Mouse (Mus musculus) heart, adult 2 months (tissue): ENCODE results near the gene Ndufa5. TPM values are rescaled to one million over a fixed set of nuclear protein-coding genes. Genes with fewer than 3 reads are reported as not detected.

ENCODE experiments used
- DNase-seq, 2 experiments: peaks; one replicate each; pipeline ENCODE4 v3.0.0; 2021
- H3K27ac ChIP-seq: fragments of 200-600 bp; 2 replicates; pipeline ENCODE4 v1.8.1; 2022
- H3K27me3 ChIP-seq: fragments of 200-500 bp; 2 replicates; pipeline ENCODE4 v1.6.1; 2012; ENCODE audit warnings: mild to moderate bottlenecking, low read length, inconsistent platforms, mixed read lengths; ENCODE audit not compliant: control insufficient read depth, insufficient read depth
- H3K36me3 ChIP-seq: fragments of 200-500 bp; 2 replicates; pipeline ENCODE4 v1.6.1; 2012; ENCODE audit warnings: low read length, inconsistent platforms; ENCODE audit not compliant: control insufficient read depth, insufficient read depth
- H3K4me1 ChIP-seq: fragments of 200-500 bp; 2 replicates; pipeline ENCODE4 v1.6.1; 2011; ENCODE audit warnings: low read length; ENCODE audit not compliant: control insufficient read depth, insufficient read depth
- H3K4me3 ChIP-seq: fragments of 200-600 bp; 2 replicates; pipeline ENCODE4 v1.8.1; 2022
- H3K79me2 ChIP-seq: fragments of 200-500 bp; replicated peaks from 2 replicates; pipeline ENCODE4 v1.6.1; 2012; ENCODE audit warnings: mild to moderate bottlenecking, inconsistent platforms, low read length, moderate library complexity, mixed read lengths; ENCODE audit not compliant: control insufficient read depth, insufficient read depth
- H3K9ac ChIP-seq: fragments of 200-500 bp; 2 replicates; pipeline ENCODE4 v1.6.1; 2012; ENCODE audit warnings: low read depth, mild to moderate bottlenecking, control low read depth, inconsistent platforms, low read length, mixed read lengths
- CTCF ChIP-seq: fragments of 200-600 bp; IDR thresholded peaks from 2 replicates; pipeline ENCODE4 v1.8.1; 2022; ENCODE audit warnings: antibody characterized with exemption, mild to moderate bottlenecking, moderate library complexity
- EP300 ChIP-seq: fragments of 200-500 bp; IDR thresholded peaks from 2 replicates; pipeline ENCODE4 v1.6.1; 2011; ENCODE audit warnings: low read depth, low read length, control low read depth; ENCODE audit not compliant: insufficient read depth
- POLR2A ChIP-seq: fragments of 200-500 bp; IDR thresholded peaks from 2 replicates; pipeline ENCODE4 v1.6.1; 2011; ENCODE audit warnings: mild to moderate bottlenecking, low read depth, low read length, control low read depth; ENCODE audit not compliant: insufficient read depth
- WGBS: fragments of 180-500 bp; shearing (Covaris S2); methylation state at CpG from one replicate; pipeline ENCODE4 v1.1.7; 2018; 5-methylcytosine and 5-hydroxymethylcytosine counted together
- intact Hi-C: fragments of 180-260 bp; cut with DNase I; formaldehyde crosslinking; loops from one replicate; pipeline ENCODE4 v1.15.1; 2025
- long read RNA-seq: library from polyadenylated mRNA; stranded (forward); transcript quantifications from one replicate; pipeline ENCODE4 v2.0.0, GENCODE M21; 2021
- polyA plus RNA-seq: library from polyadenylated mRNA; depleted of rRNA; stranded (reverse); fragments of >200 nt; gene quantifications from 2 replicates; pipeline ENCODE4 v1.2.3, GENCODE M21; 2012; rRNA removed
- total RNA-seq, 2 experiments: library from RNA; stranded (reverse); gene quantifications; 2 replicates each; pipeline ENCODE4 v1.2.3; 2021

Ndufa5 gene
- total RNA-seq (1,000 to 10,000 TPM; 1,490 to 1,734 TPM), polyA plus RNA-seq (66.3 and 92.6 TPM in 2 replicates)
- long read RNA-seq, transcript Ndufa5-204 (5 exons, 453 nt): minor isoform, 10 of 1,304 reads
- long read RNA-seq, transcript Ndufa5-202 (4 exons, 315 nt): minor isoform, 33 of 1,304 reads
- long read RNA-seq, transcript Ndufa5-201 (5 exons, 875 nt): major isoform, 933 of 1,304 reads
- long read RNA-seq, partial matches to known transcripts: 296 of 1,304 reads
- long read RNA-seq, other reads (novel, unspliced or antisense): 31 of 1,304 reads

- intact Hi-C loops: loop anchor here (1.0 kb wide), 1 partner anchor 138 kb away; the partner anchor contains the start of gene Wasl
- H3K9ac ChIP-seq: peak within 1 kb of the TSS; percentile 91
- peak within 1 kb of the TSS; percentile 92 for H3K27ac ChIP-seq
These were observed at the start of gene Ndufa5 for GRCm38 (mm10) chr6:24527155-24528063. Gene Ndufa5, minus strand, starts transcription at chr6:24528013.

GRCm38 (mm10) chr6:24573319-24573718 lies 45.5 kb upstream of the Ndufa5 start:
- Histone ChIP-seq H3K9ac (no peak overlapping the region), H3K4me1 (peaks cover 6% of the 10 kb centered on the region), H3K79me2 (no peaks in the 10 kb centered on the region), H3K4me3 (no peak overlapping the region), H3K36me3 (peaks cover 13% of the 10 kb centered on the region), H3K27me3 (no peaks in the 10 kb centered on the region), H3K27ac (peak overlapping the region; percentile 74)
- TF ChIP-seq EP300 (peak; percentile 94), POLR2A (no peak)
- DNase-seq: peak in 1 of 2 experiments; percentile 67
- intact Hi-C loops: loop anchor here (5.0 kb wide), 1 partner anchor 89 kb away; no protein-coding TSS in a partner anchor

More at GRCm38 (mm10) chr6:24527155-24528063, at the start of gene Ndufa5:
- Histone ChIP-seq H3K4me3 (peak within 1 kb of the TSS; percentile 83), H3K79me2 (peaks cover 2% of the 10 kb centered on the region), H3K4me1 (peaks cover 13% of the 10 kb centered on the region), H3K27me3 (no peaks in the 10 kb centered on the region), H3K36me3 (peaks cover 32% of the 10 kb centered on the region)
- peak; percentile 89 to 93 for DNase-seq
- TF ChIP-seq POLR2A (peak; percentile 91), EP300 (peak; percentile 85), CTCF (no peak)
- under 1% methylated on average over 53 of the region's 53 CpGs for WGBS

- H3K4me3 ChIP-seq: no peak overlapping the region
- no peaks in the 10 kb centered on the region for H3K27me3 ChIP-seq
- H3K79me2 ChIP-seq: no peaks in the 10 kb centered on the region
- peaks cover 13% of the 10 kb centered on the region for H3K36me3 ChIP-seq
- H3K9ac ChIP-seq: no peak overlapping the region
- 64% methylated on average over 14 of the region's 14 CpGs for WGBS
- TF ChIP-seq POLR2A: no peak
- no peak for TF ChIP-seq CTCF
- no peak for TF ChIP-seq EP300
- H3K4me1 ChIP-seq: peaks cover 6% of the 10 kb centered on the region
- intact Hi-C loops: loop anchor here (5.0 kb wide), 1 partner anchor 90 kb away; no protein-coding TSS in a partner anchor
- H3K27ac ChIP-seq: peak overlapping the region; percentile 74
- DNase-seq: no peak
These were observed 44.6 kb upstream of the Ndufa5 start for GRCm38 (mm10) chr6:24572431-24572830.

GRCm38 (mm10) chr6:24571126-24571525 lies 43.3 kb upstream of the Ndufa5 start:
- intact Hi-C loops: loop anchor here (1.0 to 5.0 kb wide), 2 partner anchors 15 to 91 kb away; no protein-coding TSS in a partner anchor
- WGBS: 12% methylated on average over 6 of the region's 6 CpGs
- no peaks in the 10 kb centered on the region for H3K27me3 ChIP-seq
- DNase-seq: peak in 1 of 2 experiments; percentile 59
- H3K4me1 ChIP-seq: peaks cover 6% of the 10 kb centered on the region
- H3K36me3 ChIP-seq: peaks cover 13% of the 10 kb centered on the region
- TF ChIP-seq CTCF: no peak
- peak; percentile 54; the same call in 1 of the 2 replicates for TF ChIP-seq POLR2A
- peak; percentile 87 for TF ChIP-seq EP300
- H3K27ac ChIP-seq: peak overlapping the region; percentile 74
- H3K9ac ChIP-seq: peak overlapping the region; percentile 12
- peak overlapping the region; percentile 38 for H3K4me3 ChIP-seq
- H3K79me2 ChIP-seq: no peaks in the 10 kb centered on the region

- Histone ChIP-seq H3K27ac (peak overlapping the region; percentile 74), H3K4me3 (peak overlapping the region; percentile 38), H3K9ac (peak overlapping the region; percentile 63), H3K27me3 (no peaks in the 10 kb centered on the region), H3K4me1 (peaks cover 6% of the 10 kb centered on the region), H3K79me2 (no peaks in the 10 kb centered on the region), H3K36me3 (peaks cover 13% of the 10 kb centered on the region)
- peak in 1 of 2 experiments; percentile 48 for DNase-seq
- intact Hi-C loops: loop anchor here (5.0 kb wide), 1 partner anchor 92 kb away; no protein-coding TSS in a partner anchor
- TF ChIP-seq EP300 (peak; percentile 63; the same call in 1 of the 2 replicates), POLR2A (peak; percentile 39; the same call in 1 of the 2 replicates), CTCF (no peak)
- 30% methylated on average over 11 of the region's 11 CpGs for WGBS
These were observed 42.5 kb upstream of the Ndufa5 start for GRCm38 (mm10) chr6:24570278-24570677.
